Mouse (Mus musculus) liver, postnatal 0 days (tissue): ENCODE data around the gene Slit2.

Experiments used
- CTCF ChIP-seq: sonication (generic); IDR thresholded peaks from 2 replicates; pipeline ENCODE4 v1.5.1; 2016; ENCODE audit warnings: antibody characterized with exemption, low read depth
- EP300 ChIP-seq: IDR thresholded peaks from 2 replicates; pipeline ENCODE4 v1.6.1; 2016; ENCODE audit warnings: antibody characterized with exemption, low read depth, mild to moderate bottlenecking

DNA sequence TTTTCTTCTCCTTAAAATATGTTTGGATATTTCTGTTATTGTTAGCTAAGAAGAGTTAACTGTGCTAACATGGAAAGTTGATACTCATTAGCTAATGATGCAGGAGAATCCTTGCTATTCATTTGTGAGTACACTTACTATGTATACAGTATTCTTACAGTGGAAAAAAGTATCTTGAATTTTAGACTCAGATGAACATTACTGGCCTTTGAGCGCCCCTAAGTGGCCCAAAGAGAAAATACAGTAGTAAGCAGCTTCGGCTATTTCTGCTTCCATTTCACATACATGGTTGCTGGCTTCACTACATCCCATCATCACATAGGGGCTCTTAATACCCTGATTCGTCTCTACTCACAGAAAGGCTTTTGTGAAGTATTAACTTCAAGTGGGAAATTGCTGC is 153.6 kb downstream of the Slit2 start:
- TF ChIP-seq EP300: no peak
- peak; percentile 51 for TF ChIP-seq CTCF
